Mouse (Mus musculus) layer of hippocampus, postnatal 10 days (tissue): ENCODE measurements around the gene Slc16a3. TPM values are rescaled to one million over a fixed set of nuclear protein-coding genes. Genes with fewer than 3 reads are reported as not detected.

Experiments
- DNase-seq, 2 experiments: peaks; one replicate each; pipeline ENCODE4 v3.0.0; 2021; ENCODE audit warnings: low spot score in 2 of 2
- total RNA-seq, 2 experiments: library from RNA; stranded (reverse); gene quantifications; 2 replicates each; pipeline ENCODE4 v1.2.3; 2021

Gene Slc16a3
- total RNA-seq, 2 experiments from 2014 or later: 2.9 to 4.1 TPM

DNA sequence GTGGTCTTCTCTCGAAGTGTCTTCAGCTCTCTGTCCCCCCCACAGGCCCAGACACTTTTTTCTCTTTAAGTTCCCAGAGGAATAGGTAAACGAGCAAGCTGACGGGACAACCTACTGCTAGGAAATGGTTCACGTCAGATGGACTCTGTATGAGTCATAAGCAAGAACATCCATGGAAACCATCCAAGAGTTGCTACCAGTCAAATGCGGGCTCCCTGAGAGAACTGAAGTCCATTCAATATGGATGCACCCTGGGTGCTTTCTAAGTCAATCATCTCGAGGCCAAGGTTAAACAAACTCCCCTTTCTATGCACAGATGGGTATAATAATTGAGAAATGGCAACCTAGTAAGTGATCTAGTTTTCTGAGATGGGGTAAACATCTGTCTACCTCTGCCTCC, 25.0 kb downstream of the Slc16a3 start:
- DNase-seq: no peak

DNA sequence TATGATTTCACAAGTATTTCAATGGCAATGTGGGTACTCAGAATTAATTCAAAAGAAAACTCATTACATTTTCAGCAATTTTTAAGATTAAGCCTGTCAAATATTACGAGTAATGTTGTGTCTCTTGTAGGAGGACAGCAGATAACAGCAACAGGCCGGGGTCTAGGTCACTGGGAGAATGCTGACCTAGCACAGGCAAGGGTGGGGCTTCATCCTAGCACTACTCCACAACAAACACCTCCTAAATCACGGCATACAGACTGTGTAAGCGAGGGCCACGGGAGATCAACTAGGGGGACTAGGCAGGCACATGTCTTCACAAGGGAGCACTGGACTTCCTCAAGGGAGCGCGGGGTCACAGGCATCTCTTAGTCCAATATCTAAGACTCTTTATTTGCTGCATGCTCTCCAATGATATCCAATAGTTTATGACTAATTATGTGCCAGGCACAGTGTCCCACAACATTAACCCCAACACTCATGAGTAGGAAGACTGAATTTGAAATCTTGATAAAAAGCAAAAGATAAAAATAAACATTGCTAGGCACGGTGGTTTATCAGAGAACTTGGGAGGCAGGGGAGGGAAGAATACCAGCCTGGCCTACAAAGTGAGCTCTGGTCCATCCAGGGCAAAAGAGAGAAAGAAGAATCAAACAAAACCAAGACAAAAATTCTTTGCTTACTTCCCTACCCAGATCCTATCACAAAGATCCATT, 31.6 kb downstream of the Slc16a3 start:
- DNase-seq: no peak

DNA sequence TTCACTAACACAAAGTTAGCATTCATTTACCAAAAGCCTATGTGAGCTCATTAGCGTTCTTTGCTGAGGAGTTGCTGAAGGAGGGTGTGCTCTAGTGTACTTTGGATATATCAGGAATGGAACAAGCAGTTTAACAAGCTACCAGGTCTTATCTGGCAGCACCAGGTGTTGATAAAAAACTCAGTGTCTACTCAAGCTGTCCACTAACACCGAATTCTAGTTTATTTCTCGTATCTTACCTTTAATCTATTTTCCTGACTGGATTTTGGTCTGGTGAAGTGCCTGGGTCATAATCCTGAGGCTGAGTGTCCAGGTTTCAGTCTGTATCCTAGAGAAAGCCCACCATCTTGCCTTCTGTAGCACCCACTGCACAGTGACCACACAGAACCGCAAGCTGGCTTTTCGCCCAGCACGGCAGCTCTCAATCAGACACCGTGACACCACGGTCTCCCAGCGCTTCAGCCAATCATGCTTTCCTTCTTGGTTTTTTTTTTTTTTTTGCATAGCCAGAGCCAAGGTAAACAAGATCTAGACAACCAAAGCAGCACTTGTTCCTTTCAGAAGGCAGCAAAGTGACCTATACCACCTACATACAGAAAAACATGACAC, 32.3 kb downstream of the Slc16a3 start:
- DNase-seq: no peak

DNA sequence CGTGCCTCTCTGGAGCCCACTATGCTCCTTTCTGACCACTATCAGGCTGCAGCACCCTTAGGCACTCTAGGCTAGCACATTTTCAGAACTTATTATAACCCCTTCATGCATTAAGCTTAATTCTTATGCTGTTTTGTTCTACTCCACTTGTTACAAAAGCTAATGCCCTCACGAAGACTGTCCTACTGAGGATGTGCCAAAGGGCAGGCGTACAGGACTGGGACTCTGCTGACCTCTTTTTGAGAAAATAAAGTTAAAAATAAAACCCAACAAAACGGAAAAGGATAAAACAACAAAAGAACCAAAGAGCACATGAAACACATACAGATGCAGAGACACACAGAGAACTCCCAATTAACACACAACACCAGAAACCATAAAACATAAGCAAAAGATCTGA, 33.4 kb downstream of the Slc16a3 start:
- no peak for DNase-seq

DNA sequence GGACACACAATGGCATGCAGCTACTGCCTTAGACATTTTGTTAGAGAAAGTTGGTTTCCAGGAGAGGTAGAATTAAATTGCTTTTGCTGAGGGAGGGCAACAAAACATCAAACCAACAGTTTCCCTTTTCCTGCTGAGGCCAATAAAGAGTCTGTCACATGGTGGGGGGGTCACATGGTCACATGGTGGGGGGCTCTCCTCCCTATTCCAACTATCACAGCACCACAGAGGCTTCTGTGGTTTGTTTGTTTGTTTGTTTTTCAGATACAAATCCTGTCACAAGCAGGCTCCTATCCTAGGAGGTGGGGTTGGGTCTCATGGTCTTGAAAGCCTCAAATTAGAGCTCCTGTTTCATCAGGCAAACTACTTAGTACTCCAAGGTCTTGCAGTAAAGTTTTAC, 34.2 kb downstream of the Slc16a3 start:
- no peak for DNase-seq

DNA sequence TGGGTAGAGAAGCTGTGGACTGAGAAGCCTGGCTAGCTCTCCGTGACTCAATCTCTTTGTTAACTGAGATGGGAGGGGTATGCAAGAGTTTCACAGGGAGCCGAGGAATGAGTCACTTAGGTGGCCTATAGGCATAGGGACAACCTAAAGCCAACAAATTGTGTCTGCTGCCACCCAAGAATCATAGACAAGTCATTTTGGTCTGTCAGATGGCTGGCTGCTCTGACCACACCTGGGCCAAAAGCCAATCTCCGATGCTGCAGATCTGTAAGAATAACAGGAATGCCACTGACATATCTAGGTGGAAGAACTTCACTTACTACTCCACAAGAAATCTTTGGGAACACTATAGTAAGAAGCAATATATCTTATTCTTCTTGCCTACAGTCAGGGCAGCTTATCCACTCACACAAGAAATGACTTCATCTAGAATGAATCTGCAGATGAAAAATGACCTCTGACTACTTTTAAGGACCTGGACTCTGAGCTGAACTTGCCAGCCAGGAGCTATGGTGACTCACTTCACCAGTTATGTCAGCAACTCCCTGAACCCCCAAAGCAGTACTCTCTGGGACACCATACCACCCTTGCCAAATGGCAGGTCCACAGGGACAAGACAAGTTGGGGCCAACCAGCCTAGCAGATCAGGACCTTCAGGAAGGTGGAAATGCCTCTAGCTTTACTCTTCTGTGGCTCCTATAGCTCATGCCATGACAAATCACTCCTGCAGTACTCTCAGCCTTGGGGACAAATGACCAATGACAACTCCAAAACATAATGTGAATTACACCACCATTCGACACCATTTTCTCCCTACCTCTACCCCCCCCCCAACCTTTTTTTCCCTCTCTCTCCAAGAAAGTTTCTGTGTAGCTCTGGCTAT, 36.4 kb downstream of the Slc16a3 start:
- DNase-seq: no peak

DNA sequence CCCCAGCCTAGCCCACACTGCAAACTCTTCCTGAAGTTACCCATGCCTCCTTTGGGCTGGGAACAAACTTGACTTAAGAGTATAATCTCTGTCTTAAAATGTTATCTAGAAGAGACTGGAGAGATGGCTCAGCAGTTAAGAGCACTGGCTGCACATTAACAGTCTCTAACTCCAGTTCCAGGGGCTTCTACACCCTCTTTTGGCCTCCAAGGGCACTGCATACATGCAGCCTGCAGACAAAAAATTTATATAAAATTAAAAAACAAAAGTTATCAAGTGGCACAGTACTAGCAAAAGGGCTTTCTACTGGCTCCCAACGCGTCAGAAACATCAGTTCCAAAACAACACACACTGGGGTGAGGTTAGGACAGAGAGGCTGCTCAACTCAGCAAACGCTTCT, 39.3 kb downstream of the Slc16a3 start:
- no peak for DNase-seq

DNA sequence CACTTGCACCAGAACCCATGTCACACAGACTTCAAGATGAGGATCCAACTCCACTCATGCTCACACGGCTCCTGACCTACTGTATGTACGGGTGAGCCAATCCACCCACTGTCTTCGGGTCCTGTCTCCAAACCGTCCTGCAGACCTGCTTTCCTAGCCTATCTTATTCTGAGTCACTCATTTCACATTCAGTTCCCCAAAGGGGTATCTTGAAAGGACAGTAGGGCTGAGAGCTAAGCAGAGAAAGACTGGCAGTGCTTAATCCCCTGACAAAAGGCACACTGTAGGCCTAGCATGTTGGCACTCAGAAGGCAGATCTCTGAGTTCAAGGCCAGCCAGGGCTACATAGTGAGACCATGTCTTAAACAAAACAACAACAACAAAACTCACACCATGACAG, 40.1 kb downstream of the Slc16a3 start:
- DNase-seq: no peak

DNA sequence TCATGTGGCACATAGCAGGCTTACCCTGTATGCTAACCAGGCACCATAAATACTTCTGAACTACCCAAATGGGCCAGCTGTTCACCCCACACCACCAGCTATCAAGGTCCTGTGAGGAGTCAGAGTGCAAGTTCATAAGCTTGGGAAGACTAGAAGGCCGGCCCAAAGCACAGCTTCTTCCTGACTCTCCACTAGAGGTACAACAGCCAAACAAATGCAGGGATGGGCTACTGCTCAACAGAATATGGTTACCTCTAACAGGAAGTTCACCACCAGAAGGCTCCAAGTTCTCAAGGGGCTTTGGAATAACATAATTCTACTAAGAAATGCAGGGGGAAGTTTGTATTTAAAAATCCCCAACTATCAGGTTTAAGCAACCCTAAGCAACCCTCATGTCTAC, 41.2 kb downstream of the Slc16a3 start:
- no peak for DNase-seq

DNA sequence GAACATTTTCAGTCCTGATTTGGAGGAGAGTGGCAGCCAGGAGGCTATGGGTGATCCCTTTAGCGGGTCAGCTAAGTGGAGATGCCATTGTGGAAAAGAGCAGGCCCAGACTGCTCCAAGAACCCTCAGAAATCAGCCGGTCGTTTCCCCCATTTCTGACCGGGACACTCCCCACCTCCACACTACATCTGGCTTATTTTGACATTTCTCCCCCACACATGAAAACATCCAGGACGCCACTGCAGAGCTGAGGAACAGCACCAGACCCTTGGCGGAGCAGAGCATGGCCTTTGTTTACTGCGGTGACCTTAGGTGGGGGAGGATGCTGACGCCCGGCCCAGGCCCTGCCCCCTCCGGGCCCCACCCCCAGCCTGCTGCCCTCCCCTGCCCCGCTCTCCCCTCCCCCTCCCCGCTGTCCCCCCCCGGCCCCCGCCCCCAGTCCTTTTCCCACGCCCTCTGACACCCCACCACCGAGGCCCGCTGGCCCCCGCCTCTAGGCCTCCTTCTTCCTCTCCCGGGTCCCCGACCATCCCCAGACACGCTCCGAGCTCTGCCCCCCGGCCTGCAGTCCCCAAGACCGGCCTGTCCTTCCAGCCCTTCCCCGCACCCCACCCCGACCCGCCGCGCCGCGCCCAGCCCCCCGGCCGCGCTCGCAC, 42.0 kb downstream of the Slc16a3 start:
- peak in 1 of 2 experiments; percentile 13 for DNase-seq

DNA sequence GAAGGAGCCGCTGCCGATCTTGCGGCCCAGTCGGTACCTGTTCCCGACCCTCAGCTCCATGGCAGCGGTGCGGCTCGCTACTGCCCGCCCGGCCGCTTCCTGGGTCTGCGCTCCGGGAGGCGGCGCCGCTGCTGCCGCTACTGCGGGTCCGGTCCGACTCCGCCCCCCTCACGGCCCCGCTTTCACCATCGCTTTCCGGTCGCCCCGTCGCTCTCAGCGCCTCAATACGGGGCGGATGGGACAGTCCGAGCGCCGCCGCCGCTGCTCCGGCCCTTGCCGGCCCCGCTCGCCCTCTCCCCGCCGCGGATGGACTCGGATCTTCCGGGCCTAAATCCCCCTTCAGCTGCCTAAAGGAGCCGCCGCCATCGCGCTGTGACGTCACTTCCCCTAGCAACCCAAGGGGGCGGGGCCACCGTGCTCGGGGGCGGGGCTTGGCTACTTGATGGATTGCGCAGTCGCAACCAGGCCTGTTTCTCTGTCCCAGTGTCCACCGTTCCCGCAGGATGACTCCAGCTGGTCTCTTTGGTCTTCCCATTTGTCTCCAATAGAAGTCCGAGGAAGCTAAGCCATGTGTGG, 42.8 kb downstream of the Slc16a3 start, which contains the start of gene Csnk1d:
Gene Csnk1d (minus strand): TSS at position 380 of the 576 bp plus-strand sequence.
- DNase-seq: peak; percentile 100

DNA sequence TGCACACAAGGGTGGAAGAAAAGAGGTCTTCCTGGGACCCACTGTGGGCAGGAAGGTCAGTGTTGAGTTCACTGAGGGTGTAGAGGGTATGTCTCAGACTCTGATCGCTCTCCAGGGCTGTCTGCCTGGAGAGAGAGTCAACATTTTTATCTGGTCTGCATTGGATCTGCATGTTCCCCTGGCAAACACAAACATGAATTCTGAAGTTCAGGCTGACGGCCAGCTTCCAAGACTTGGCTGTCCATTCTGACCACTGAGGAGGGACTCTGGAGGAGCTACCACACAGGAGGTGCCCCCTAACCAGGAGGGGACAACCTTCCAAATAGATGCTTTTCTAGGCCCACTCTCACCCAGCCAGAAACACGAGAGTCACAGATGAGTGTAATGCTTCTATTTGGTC, 43.5 kb downstream of the Slc16a3 start:
- peak; percentile 24 to 25 for DNase-seq

DNA sequence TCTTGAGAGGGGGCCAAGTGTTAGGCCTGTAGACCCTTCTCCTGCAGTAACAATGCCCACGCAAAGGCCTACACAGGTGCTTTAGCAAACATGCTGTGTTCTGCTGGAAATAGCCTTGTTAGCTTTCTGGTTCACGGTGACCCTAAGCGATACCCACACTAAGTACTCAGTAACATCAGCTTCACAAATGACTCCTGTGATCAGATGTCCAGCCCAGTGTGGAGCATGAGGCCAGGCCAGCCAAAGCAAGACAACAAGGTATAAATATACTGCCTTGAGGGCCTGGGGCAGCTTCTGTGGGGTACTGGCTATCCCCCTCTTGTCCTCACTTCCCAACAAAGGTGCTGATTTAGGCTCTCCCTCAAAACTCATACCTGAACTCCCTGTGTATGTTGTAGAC, 44.8 kb downstream of the Slc16a3 start:
- DNase-seq: no peak

DNA sequence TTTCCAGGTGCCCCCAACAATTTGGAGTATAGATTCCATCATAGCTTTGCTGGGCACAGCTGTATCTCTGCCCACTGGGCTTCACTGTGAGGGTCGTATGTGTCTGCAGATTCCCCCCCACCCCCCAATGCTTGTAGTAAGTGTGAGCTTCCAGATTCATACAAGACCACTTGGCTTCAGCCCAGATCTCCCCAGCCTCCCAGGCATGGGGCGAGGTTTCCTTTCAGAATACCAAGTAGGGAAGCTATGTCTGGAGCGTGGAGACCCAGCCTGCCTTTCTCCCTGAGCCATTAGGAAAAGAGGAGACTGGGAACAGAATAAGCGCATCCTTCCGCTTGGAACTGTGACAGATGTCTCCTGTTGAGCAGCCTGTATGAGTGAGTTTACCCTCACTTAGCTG, 45.3 kb downstream of the Slc16a3 start:
- DNase-seq: peak in 1 of 2 experiments; percentile 24

DNA sequence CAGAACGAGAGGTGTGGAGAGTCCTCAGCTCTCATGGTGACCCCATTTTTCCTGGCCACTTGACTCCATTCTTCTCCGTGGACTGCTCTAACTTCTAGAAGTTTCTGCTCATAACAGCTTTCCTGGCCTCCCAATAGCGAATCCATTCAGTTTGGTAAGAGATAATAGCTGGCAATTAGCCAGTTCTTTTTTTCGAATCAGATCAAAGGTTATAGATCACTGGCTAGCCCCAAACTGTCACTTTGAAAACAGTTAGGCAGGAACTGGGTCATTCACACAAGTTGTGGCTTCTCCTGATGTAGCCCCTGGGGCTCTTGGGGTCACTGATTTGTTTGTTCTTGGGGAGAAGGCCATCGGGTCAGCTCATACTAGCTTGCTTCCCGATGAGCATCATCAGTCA, 46.5 kb downstream of the Slc16a3 start:
- no peak for DNase-seq

DNA sequence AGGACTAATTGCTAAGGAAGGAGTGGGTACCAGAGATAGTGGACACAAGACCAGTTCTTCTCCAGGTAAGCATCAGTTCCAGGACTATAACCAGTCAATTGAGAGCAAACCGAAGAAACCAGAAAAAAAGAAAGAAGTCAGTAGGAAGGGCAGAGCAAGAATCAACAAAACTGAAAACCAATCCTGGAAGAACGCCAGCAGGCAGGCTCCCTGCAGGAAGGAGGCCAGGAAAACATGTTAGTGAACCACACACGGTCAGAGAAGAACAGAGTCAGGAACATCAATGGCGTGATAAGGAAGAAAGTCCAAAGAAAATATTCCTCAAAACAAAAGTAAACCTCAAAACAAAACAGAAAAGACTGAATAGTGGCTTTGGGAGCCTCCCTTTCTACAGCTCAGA, 53.7 kb downstream of the Slc16a3 start:
- peak in 1 of 2 experiments; percentile 27 for DNase-seq

DNA sequence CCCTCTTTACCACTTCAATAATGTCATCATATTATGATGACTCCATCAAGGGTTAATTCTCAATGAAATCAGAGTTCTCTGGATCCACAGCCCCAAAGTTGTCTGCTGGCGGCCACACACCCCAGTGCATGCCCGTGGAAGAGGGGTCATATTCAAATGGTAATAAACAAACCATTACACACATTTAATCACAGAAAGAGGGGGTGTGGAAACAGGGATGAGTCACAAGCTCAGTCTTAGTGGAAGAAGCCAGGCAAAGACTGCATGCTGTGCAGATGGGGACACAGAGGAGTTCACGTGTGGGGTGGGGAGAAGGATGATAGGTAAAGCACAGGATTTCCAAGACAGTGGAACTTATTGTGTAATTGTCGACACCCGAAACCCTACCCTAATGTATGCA, 56.0 kb downstream of the Slc16a3 start:
- DNase-seq: no peak

DNA sequence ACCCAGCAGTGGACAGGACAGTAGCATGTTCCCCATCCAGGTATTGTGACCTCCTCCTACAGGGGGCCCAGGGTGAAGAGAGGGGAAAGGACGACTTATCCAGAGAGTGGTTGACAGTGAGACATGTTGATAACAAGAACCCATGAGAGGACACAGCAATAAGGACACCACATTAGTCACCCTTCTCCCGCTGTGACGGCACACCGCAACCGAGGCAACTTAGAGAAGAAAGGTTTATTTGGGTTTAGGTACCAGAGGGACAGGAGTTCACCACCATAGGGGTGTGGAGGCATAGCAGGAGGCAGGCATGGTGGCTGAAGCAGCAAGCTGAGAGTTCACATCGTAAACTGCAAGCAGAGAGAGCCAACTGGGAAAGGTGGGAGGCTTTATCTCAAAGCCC, 57.9 kb downstream of the Slc16a3 start:
- no peak for DNase-seq

DNA sequence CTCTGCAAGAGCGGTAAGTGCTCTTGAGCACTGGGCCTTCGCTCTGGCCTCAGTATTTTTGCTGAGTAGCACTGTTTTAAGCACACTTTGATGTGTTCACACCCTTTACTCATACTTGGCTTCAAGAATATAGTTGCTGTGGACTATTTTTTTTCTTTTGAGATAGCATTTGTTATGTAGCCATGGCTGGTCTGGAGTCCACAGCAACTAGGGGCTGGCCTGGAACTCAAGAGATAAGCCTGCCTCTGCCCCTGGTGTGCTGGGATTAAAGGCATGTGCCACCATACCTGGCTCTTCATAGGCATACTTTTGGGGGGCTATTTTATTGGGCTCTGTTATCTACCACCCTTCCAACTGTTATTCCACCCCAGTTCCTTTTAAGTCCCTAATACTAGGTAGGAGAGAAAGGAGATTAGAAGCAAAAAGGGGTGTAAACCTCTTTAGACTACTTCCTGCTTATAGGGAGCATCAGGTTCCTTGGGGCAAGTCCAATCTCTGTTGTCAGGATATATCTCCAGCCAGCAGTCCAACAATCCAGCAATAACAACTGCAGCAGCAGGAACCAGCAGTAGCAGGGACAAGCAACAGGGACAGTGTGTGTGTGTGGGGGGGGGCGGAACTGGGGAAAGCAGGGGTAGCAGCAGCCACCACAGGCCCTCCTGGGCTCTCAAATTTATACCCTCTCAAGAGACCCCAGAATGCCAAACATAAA, 61.9 kb downstream of the Slc16a3 start:
- DNase-seq: no peak
